Mouse (Mus musculus) MEL (cell line): ENCODE measurements around the gene Slfn9. TPM values are rescaled to one million over a fixed set of nuclear protein-coding genes. Genes with fewer than 3 reads are reported as not detected.

ENCODE experiments used
- DNase-seq: peaks from one replicate; pipeline ENCODE4 v3.0.0; 2011; ENCODE audit warnings: low read depth, low spot score
- H3K27ac ChIP-seq: 2 replicates; pipeline ENCODE4 v1.5.1; 2012; ENCODE audit warnings: low read depth, mild to moderate bottlenecking, control low read depth, low read length, moderate library complexity; ENCODE audit not compliant: control insufficient read depth
- H3K27me3 ChIP-seq, 2 experiments: fragments of 150-350 bp in 1 of 2; sonication (generic) in 1 of 2; 2 replicates each; pipeline ENCODE4 v1.6.1; 2012; ENCODE audit warnings: low read length in 2 of 2, mild to moderate bottlenecking in 2 of 2, improper control_type of control experiment in 1 of 2, moderate library complexity in 1 of 2; ENCODE audit not compliant: insufficient read depth in 2 of 2, control insufficient read depth in 1 of 2
- H3K36me3 ChIP-seq, 2 experiments: 2 replicates each; pipeline ENCODE4 v1.6.1; 2012 to 2014; ENCODE audit warnings: low read length in 2 of 2, improper control_type of control experiment in 1 of 2, inconsistent platforms in 1 of 2, mild to moderate bottlenecking in 1 of 2; ENCODE audit not compliant: insufficient read depth in 2 of 2, control insufficient read depth in 1 of 2
- H3K4me1 ChIP-seq, 2 experiments: fragments of 150-350 bp in 1 of 2; sonication (generic) in 1 of 2; 2 replicates each; pipeline ENCODE4 v1.6.1; 2012; ENCODE audit warnings: low read length in 2 of 2, improper control_type of control experiment in 1 of 2, mild to moderate bottlenecking in 1 of 2; ENCODE audit not compliant: insufficient read depth in 2 of 2, control insufficient read depth in 1 of 2
- H3K4me3 ChIP-seq, 2 experiments: fragments of 150-350 bp in 1 of 2; sonication (generic) in 1 of 2; 2 replicates each; pipeline ENCODE4 v1.5.1; 2012; ENCODE audit warnings: low read depth in 2 of 2, low read length in 2 of 2, mild to moderate bottlenecking in 2 of 2, moderate library complexity in 2 of 2, control low read depth in 1 of 2, improper control_type of control experiment in 1 of 2; ENCODE audit not compliant: control insufficient read depth in 1 of 2, insufficient read depth in 1 of 2
- H3K79me2 ChIP-seq: 2 replicates; pipeline ENCODE4 v1.6.1; 2012; ENCODE audit warnings: mild to moderate bottlenecking, low read length, moderate library complexity; ENCODE audit not compliant: control insufficient read depth, poor library complexity, insufficient read depth
- H3K9ac ChIP-seq: 2 replicates; pipeline ENCODE4 v1.6.1; 2012; ENCODE audit warnings: low read depth, mild to moderate bottlenecking, control low read depth, low read length, moderate library complexity; ENCODE audit not compliant: control insufficient read depth, poor library complexity, severe bottlenecking
- H3K9me3 ChIP-seq: fragments of 150-350 bp; sonication (generic); replicated peaks from 2 replicates; pipeline ENCODE4 v1.6.1; 2012; ENCODE audit warnings: mild to moderate bottlenecking, low read length, improper control_type of control experiment, moderate library complexity; ENCODE audit not compliant: insufficient read depth
- E2F4 ChIP-seq: IDR thresholded peaks from 2 replicates; pipeline ENCODE4 v1.6.1; 2011; ENCODE audit warnings: low read depth, low read length, improper control_type of control experiment, borderline replicate concordance
- ELF1 ChIP-seq: IDR thresholded peaks from 2 replicates; pipeline ENCODE4 v1.6.1; 2014; ENCODE audit warnings: low read depth, mild to moderate bottlenecking, inconsistent platforms, low read length, improper control_type of control experiment, moderate library complexity
- EP300 ChIP-seq, 2 experiments: IDR thresholded peaks; 2 replicates each; pipeline ENCODE4 v1.6.1; 2011; ENCODE audit warnings: improper control_type of control experiment in 2 of 2, low read length in 2 of 2, low read depth in 1 of 2, mild to moderate bottlenecking in 1 of 2
- ETS1 ChIP-seq: IDR thresholded peaks from 2 replicates; pipeline ENCODE4 v1.6.1; 2012; ENCODE audit warnings: low read depth, mild to moderate bottlenecking, inconsistent platforms, low read length, improper control_type of control experiment, moderate library complexity
- GABPA ChIP-seq: IDR thresholded peaks from 2 replicates; pipeline ENCODE4 v1.6.1; 2012; ENCODE audit warnings: low read depth, mild to moderate bottlenecking, inconsistent platforms, low read length, improper control_type of control experiment, moderate library complexity
- GATA1 ChIP-seq: IDR thresholded peaks from 2 replicates; pipeline ENCODE4 v1.6.1; 2011; ENCODE audit warnings: low read depth, low read length, improper control_type of control experiment
- HCFC1 ChIP-seq: IDR thresholded peaks from 2 replicates; pipeline ENCODE4 v1.6.1; 2012; ENCODE audit warnings: low read depth, mild to moderate bottlenecking, inconsistent platforms, low read length, improper control_type of control experiment, moderate library complexity
- JUND ChIP-seq: IDR thresholded peaks from 2 replicates; pipeline ENCODE4 v1.6.1; 2011; ENCODE audit warnings: low read depth, mild to moderate bottlenecking, improper control_type of control experiment, low read length
- MAFK ChIP-seq: IDR thresholded peaks from 2 replicates; pipeline ENCODE4 v1.6.1; 2011; ENCODE audit warnings: low read depth, mild to moderate bottlenecking, low read length, improper control_type of control experiment, borderline replicate concordance
- MAZ ChIP-seq: IDR thresholded peaks from 2 replicates; pipeline ENCODE4 v1.6.1; 2012; ENCODE audit warnings: low read depth, mild to moderate bottlenecking, inconsistent platforms, low read length, improper control_type of control experiment
- MXI1 ChIP-seq: IDR thresholded peaks from 2 replicates; pipeline ENCODE4 v1.6.1; 2011; ENCODE audit warnings: mild to moderate bottlenecking, low read depth, low read length, improper control_type of control experiment
- MYC ChIP-seq: IDR thresholded peaks from 2 replicates; pipeline ENCODE4 v1.6.1; 2011; ENCODE audit warnings: low read depth, mild to moderate bottlenecking, low read length, improper control_type of control experiment, moderate library complexity
- NELFE ChIP-seq: IDR thresholded peaks from 2 replicates; pipeline ENCODE4 v1.6.1; 2011; ENCODE audit warnings: low read depth, low read length, improper control_type of control experiment
- NRF1 ChIP-seq: IDR thresholded peaks from 2 replicates; pipeline ENCODE4 v1.6.1; 2014; ENCODE audit warnings: low read depth, mild to moderate bottlenecking, inconsistent platforms, low read length, improper control_type of control experiment, moderate library complexity; ENCODE audit not compliant: poor library complexity, insufficient read depth, severe bottlenecking
- RAD21 ChIP-seq: IDR thresholded peaks from 2 replicates; pipeline ENCODE4 v1.6.1; 2011; ENCODE audit warnings: mild to moderate bottlenecking, low read depth, low read length, improper control_type of control experiment
- SIN3A ChIP-seq: IDR thresholded peaks from 2 replicates; pipeline ENCODE4 v1.6.1; 2012; ENCODE audit warnings: low read length, improper control_type of control experiment, inconsistent platforms
- SMC3 ChIP-seq: IDR thresholded peaks from 2 replicates; pipeline ENCODE4 v1.6.1; 2011; ENCODE audit warnings: low read depth, low read length, improper control_type of control experiment
- TBP ChIP-seq: IDR thresholded peaks from 2 replicates; pipeline ENCODE4 v1.8.0; 2011; ENCODE audit warnings: low read depth, low read length, improper control_type of control experiment
- UBTF ChIP-seq: IDR thresholded peaks from 2 replicates; pipeline ENCODE4 v1.6.1; 2012; ENCODE audit warnings: low read depth, mild to moderate bottlenecking, inconsistent platforms, low read length, improper control_type of control experiment, moderate library complexity, borderline replicate concordance; ENCODE audit not compliant: insufficient read depth
- USF1 ChIP-seq: IDR thresholded peaks from 2 replicates; pipeline ENCODE4 v1.6.1; 2014; ENCODE audit warnings: low read depth, mild to moderate bottlenecking, inconsistent platforms, low read length, improper control_type of control experiment, moderate library complexity
- ZMIZ1 ChIP-seq: IDR thresholded peaks from 2 replicates; pipeline ENCODE4 v1.6.1; 2012; ENCODE audit warnings: low read depth, mild to moderate bottlenecking, inconsistent platforms, low read length, improper control_type of control experiment, moderate library complexity
- polyA plus RNA-seq, 2 experiments: library from polyadenylated mRNA; stranded (reverse) in 1 of 2; unstranded in 1 of 2; fragments of >175 nt in 1 of 2; fragments of >200 nt in 1 of 2; gene quantifications; 2 replicates each; pipeline versions ENCODE4 v1.2.1 to v1.2.4; 2012; ENCODE audit warnings: low replicate concordance in 2 of 2, low read depth in 1 of 2; ENCODE audit not compliant: insufficient read length in 2 of 2, insufficient read depth in 1 of 2, missing spikeins in 1 of 2
- total RNA-seq: library from RNA; depleted of rRNA; stranded (reverse); fragments of 300-350 nt; gene quantifications from 2 replicates; pipeline ENCODE4 v1.2.3, GENCODE M21; 2012

Gene Slfn9
- total and polyA plus RNA-seq, 3 experiments: 3.5 to 3.7 TPM; not detected in 1

DNA sequence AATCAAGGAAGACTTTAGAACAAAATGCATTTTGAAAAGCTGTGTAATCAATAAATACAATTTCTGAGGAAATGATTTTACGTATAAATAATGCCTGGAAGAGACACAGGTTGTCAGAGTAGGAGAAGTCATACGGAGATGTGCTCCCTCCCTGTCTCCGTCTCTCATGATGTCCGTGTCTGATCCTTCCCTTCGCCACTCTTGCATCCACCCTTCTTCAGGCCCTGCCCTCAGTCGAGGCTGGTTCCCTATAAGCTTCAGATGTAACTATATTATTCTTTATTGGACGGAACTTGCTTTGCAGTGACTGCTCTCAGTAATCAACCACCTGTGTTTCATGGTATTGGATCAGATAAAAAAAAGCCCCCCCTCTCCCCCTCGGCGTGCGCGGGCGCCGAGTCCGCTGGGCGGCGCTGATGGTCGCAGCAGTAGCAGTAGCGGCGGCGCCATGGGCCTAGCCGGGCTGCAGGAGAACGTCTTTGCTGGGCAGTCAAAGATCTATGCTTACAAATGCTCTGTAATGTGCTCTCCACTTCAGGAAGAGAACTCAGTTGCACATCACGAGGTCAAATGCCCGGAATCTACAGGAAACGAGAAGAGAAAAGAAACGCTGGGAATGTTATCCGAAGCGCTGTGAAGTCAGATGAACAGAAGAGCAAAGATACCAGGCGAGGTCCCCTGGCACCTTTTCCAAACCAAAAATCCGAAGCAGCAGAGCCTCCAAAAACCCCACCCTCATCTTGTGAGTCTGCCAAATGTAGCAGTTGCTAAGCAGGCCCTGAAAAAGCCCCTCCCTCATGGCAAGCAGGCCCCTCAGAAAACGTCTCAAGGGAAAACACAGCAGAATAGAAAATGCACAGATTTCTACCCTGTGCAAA is 20.7 kb downstream of the Slfn9 start:
- Histone ChIP-seq H3K27ac (no peak overlapping the region), H3K79me2 (no peaks in the 10 kb centered on the region), H3K9me3 (no peaks in the 10 kb centered on the region), H3K9ac (no peak overlapping the region), H3K4me1 (no peaks in the 10 kb centered on the region), H3K27me3 (peaks cover 26 to 37% of the 10 kb centered on the region in 2 experiments), H3K4me3 (no peak overlapping the region), H3K36me3 (no peaks in the 10 kb centered on the region)
- TF ChIP-seq SIN3A: no peak
- no peak for TF ChIP-seq RAD21
- no peak for TF ChIP-seq NRF1
- TF ChIP-seq MAZ: no peak
- no peak for TF ChIP-seq USF1
- TF ChIP-seq E2F4: no peak
- TF ChIP-seq MYC: no peak
- TF ChIP-seq SMC3: no peak
- no peak for TF ChIP-seq GATA1
- no peak for DNase-seq

DNA sequence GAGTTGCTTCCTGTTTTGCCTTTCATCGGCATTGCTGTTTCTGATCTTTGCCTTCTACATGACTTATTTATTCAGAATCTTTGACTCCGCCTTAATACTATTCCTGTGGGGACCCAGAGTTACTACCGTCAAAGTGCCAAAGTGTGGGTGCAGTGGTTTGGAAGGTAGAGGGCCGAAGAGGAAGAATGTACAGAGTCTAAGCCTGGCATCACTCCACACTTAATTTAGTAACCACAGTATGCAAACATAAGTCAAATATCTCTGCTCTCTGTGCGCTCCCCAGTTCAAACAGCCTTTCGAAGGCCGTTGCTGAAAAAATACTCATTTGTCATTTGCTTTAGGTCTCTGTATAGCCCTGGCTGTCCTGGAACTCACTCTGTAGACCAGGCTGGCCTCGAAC is 29.4 kb downstream of the Slfn9 start:
- H3K27ac ChIP-seq: no peak overlapping the region
- no peak overlapping the region for H3K9ac ChIP-seq
- no peak overlapping the region for H3K4me3 ChIP-seq
- H3K9me3 ChIP-seq: no peaks in the 10 kb centered on the region
- no peak for DNase-seq
- 0 out of 4 replicates have a peak, but pooled peaks cover 0 to 4% of the 10 kb centered on the region in 2 experiments for H3K4me1 ChIP-seq
- no peaks in the 10 kb centered on the region for H3K79me2 ChIP-seq
- peaks cover 12 to 22% of the 10 kb centered on the region in 2 experiments; a peak in 3 of 4 replicates for H3K27me3 ChIP-seq
- no peak for TF ChIP-seq MXI1
- no peak for TF ChIP-seq UBTF
- TF ChIP-seq ETS1: no peak
- H3K36me3 ChIP-seq: peaks cover 0 to 3% of the 10 kb centered on the region in 2 experiments; a peak in 1 of 4 replicates

DNA sequence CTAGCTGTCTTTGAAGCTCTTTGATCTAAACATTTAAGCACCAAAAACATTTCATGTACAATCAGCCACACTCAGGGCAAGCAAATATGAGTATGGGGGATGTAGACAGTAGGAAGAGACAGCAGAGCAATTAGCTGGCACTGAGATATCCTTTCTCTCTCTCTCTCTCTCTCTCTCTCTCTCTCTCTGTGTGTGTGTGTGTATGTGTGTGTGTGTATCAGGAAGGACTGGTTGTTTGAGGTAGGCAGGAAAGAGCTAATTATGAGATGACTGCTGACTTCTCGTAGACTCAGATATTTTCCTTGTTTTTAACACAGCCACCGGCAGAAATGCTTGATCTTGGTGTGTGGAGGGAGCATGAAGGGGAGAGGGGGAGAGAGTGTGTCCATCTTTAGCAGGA is 29.9 kb downstream of the Slfn9 start:
- no peak for DNase-seq
- TF ChIP-seq TBP: no peak
- TF ChIP-seq RAD21: no peak
- TF ChIP-seq SMC3: no peak
- TF ChIP-seq EP300 (IDR thresholded peaks at IDR 0.05; ENCODE audit: low read depth in 1 of 2, low read length in 2 of 2): no peak
- no peak for TF ChIP-seq MAZ
- TF ChIP-seq UBTF: no peak
- TF ChIP-seq ELF1: no peak
- TF ChIP-seq MAFK: no peak
- TF ChIP-seq HCFC1: no peak
- TF ChIP-seq MXI1: no peak
- TF ChIP-seq NRF1: no peak
- TF ChIP-seq NELFE: no peak
- no peak for TF ChIP-seq JUND
- no peak for TF ChIP-seq E2F4
- TF ChIP-seq GABPA: no peak
- TF ChIP-seq ZMIZ1: no peak
- Histone ChIP-seq H3K4me3 (no peak overlapping the region), H3K36me3 (peaks cover 0 to 3% of the 10 kb centered on the region in 2 experiments; a peak in 1 of 4 replicates), H3K27me3 (peaks cover 12 to 18% of the 10 kb centered on the region in 2 experiments; a peak in 3 of 4 replicates), H3K9me3 (no peaks in the 10 kb centered on the region), H3K79me2 (no peaks in the 10 kb centered on the region), H3K4me1 (peaks cover 0 to 4% of the 10 kb centered on the region in 2 experiments; a peak in 1 of 4 replicates), H3K27ac (no peak overlapping the region), H3K9ac (no peak overlapping the region)
